Mouse (Mus musculus) kidney, adult 2 months (tissue): ENCODE data around the gene Srrm2.

ENCODE experiments used
- CTCF ChIP-seq: fragments of 200-500 bp; conservative IDR thresholded peaks from 2 replicates; pipeline ENCODE4 v1.5.1; 2011; ENCODE audit warnings: low read depth, mild to moderate bottlenecking, control low read depth, low read length, moderate library complexity, mixed read lengths; ENCODE audit not compliant: insufficient read depth, insufficient read length
- POLR2A ChIP-seq: fragments of 200-500 bp; IDR thresholded peaks from one replicate; pipeline ENCODE4 v1.6.1; 2011; ENCODE audit warnings: low read depth, low read length, control low read depth

- no peak for TF ChIP-seq POLR2A
- TF ChIP-seq CTCF, result no peak
These were observed 1.4 kb upstream of the Srrm2 start for GRCm38 (mm10) chr17:23788973-23789372.
